Mouse (Mus musculus): ENCODE results near the gene Klk4. TPM values are rescaled to one million over a fixed set of nuclear protein-coding genes. Genes with fewer than 3 reads are reported as not detected.

Klk4 gene
- polyA plus RNA-seq, 1 experiment from 2014 or later: 0.10 TPM

GRCm38 (mm10) chr7:43921941-43922340 lies 41.0 kb downstream of the Klk4 start:
- Histone ChIP-seq H3K27me3 (ENCODE audit: insufficient read depth, poor library complexity, severe bottlenecking) (peaks cover 16% of the 10 kb centered on the region; the same call in 1 of the 2 replicates), H3K4me3 (no peak overlapping the region), H3K4me1 (peaks cover 5% of the 10 kb centered on the region; the same call in 1 of the 2 replicates), H3K36me3 (no peaks in the 10 kb centered on the region), H3K9me3 (no peaks in the 10 kb centered on the region), H3K27ac (no peak overlapping the region)
- DNase-seq (ENCODE audit: low spot score): no peak
- WGBS: 68% methylated on average over 2 of the region's 2 CpGs

GRCm38 (mm10) chr7:43925985-43926384 lies 45.0 kb downstream of the Klk4 start:
- Histone ChIP-seq H3K4me3 (no peak overlapping the region), H3K9me3 (no peaks in the 10 kb centered on the region), H3K4me1 (no peaks in the 10 kb centered on the region), H3K27ac (no peak overlapping the region), H3K36me3 (no peaks in the 10 kb centered on the region), H3K27me3 (ENCODE audit: insufficient read depth, poor library complexity, severe bottlenecking) (peaks cover 11% of the 10 kb centered on the region; the same call in 1 of the 2 replicates)
- 65% methylated on average over 5 of the region's 5 CpGs for WGBS
- DNase-seq (ENCODE audit: low spot score): no peak

GRCm38 (mm10) chr7:43928521-43928920 lies 47.6 kb downstream of the Klk4 start:
- DNase-seq (ENCODE audit: low spot score): no peak
- Histone ChIP-seq H3K4me3 (no peak overlapping the region), H3K4me1 (no peaks in the 10 kb centered on the region), H3K27ac (no peak overlapping the region), H3K27me3 (ENCODE audit: insufficient read depth, poor library complexity, severe bottlenecking) (no peaks in the 10 kb centered on the region), H3K9me3 (no peaks in the 10 kb centered on the region), H3K36me3 (no peaks in the 10 kb centered on the region)
- WGBS: 41% methylated on average over 4 of the region's 4 CpGs

- Histone ChIP-seq H3K36me3 (no peaks in the 10 kb centered on the region), H3K27ac (no peak overlapping the region), H3K27me3 (ENCODE audit: insufficient read depth, poor library complexity, severe bottlenecking) (no peaks in the 10 kb centered on the region), H3K4me1 (no peaks in the 10 kb centered on the region), H3K4me3 (no peak overlapping the region), H3K9me3 (no peaks in the 10 kb centered on the region)
- DNase-seq (ENCODE audit: low spot score): no peak
- WGBS: 50% methylated on average over 4 of the region's 4 CpGs
Measured at GRCm38 (mm10) chr7:43932337-43932736, 51.4 kb downstream of the Klk4 start.

GRCm38 (mm10) chr7:43933440-43933839 lies 52.5 kb downstream of the Klk4 start, which contains the start of gene Klk15:
Klk15 (plus strand) TSS chr7:43933740.
- Histone ChIP-seq H3K27ac (no peak within 1 kb of the TSS), H3K9me3 (no peaks in the 10 kb centered on the region), H3K4me1 (no peaks in the 10 kb centered on the region), H3K4me3 (no peak within 1 kb of the TSS), H3K27me3 (ENCODE audit: insufficient read depth, poor library complexity, severe bottlenecking) (no peaks in the 10 kb centered on the region), H3K36me3 (no peaks in the 10 kb centered on the region)
- WGBS: 77% methylated on average over 3 of the region's 3 CpGs
- no peak for DNase-seq (ENCODE audit: low spot score)

GRCm38 (mm10) chr7:43934747-43935146 lies 53.8 kb downstream of the Klk4 start:
- H3K27ac ChIP-seq: no peak overlapping the region
- H3K4me1 ChIP-seq: no peaks in the 10 kb centered on the region
- no peak for DNase-seq (ENCODE audit: low spot score)
- no peaks in the 10 kb centered on the region for H3K27me3 ChIP-seq (ENCODE audit: insufficient read depth, poor library complexity, severe bottlenecking)
- no peaks in the 10 kb centered on the region for H3K36me3 ChIP-seq
- no peaks in the 10 kb centered on the region for H3K9me3 ChIP-seq
- H3K4me3 ChIP-seq: no peak overlapping the region
- WGBS: 51% methylated on average over 3 of the region's 3 CpGs

Other genes with a start within 250 kb of the Klk4 start
- not detected in 2 replicates for gene Ceacam18, start 246.5 kb upstream of the Klk4 start, polyA plus RNA-seq (2016; fragmentation: Nextera tagmentation; extraction: Ambion mirVana)
- gene Siglece, start 221.0 kb upstream of the Klk4 start, polyA plus RNA-seq (2016; fragmentation: Nextera tagmentation; extraction: Ambion mirVana): 0.70 TPM in 1 of 2 replicates, not detected in the other
- gene Ctu1, start 209.1 kb upstream of the Klk4 start, polyA plus RNA-seq (2016; fragmentation: Nextera tagmentation; extraction: Ambion mirVana): 9.0 and 12.0 TPM in 2 replicates
- not detected in 2 replicates for gene Klk14, start 190.7 kb upstream of the Klk4 start, polyA plus RNA-seq (2016; fragmentation: Nextera tagmentation; extraction: Ambion mirVana)
- gene Klk13, start 168.6 kb upstream of the Klk4 start, polyA plus RNA-seq (2016; fragmentation: Nextera tagmentation; extraction: Ambion mirVana): 0.67 and 0.78 TPM in 2 replicates
- not detected in 2 replicates for gene Klk12, start 112.3 kb upstream of the Klk4 start, polyA plus RNA-seq (2016; fragmentation: Nextera tagmentation; extraction: Ambion mirVana)
- not detected in 2 replicates for gene Klk11, start 106.6 kb upstream of the Klk4 start, polyA plus RNA-seq (2016; fragmentation: Nextera tagmentation; extraction: Ambion mirVana)
- 0.20 and 0.28 TPM in 2 replicates for gene Klk10, start 100.1 kb upstream of the Klk4 start, polyA plus RNA-seq (2016; fragmentation: Nextera tagmentation; extraction: Ambion mirVana)
- gene Klk9, start 89.3 kb upstream of the Klk4 start, polyA plus RNA-seq (2016; fragmentation: Nextera tagmentation; extraction: Ambion mirVana): not detected in 2 replicates
- 25.2 and 28.5 TPM in 2 replicates for gene Klk8, start 83.6 kb upstream of the Klk4 start, polyA plus RNA-seq (2016; fragmentation: Nextera tagmentation; extraction: Ambion mirVana)
- gene Klk7, start 69.9 kb upstream of the Klk4 start, polyA plus RNA-seq (2016; fragmentation: Nextera tagmentation; extraction: Ambion mirVana): not detected in 2 replicates
- gene Klk6, start 56.7 kb upstream of the Klk4 start, polyA plus RNA-seq (2016; fragmentation: Nextera tagmentation; extraction: Ambion mirVana): not detected in 2 replicates
- gene Klk5, start 39.2 kb upstream of the Klk4 start, polyA plus RNA-seq (2016; fragmentation: Nextera tagmentation; extraction: Ambion mirVana): 0.14 TPM in 1 of 2 replicates, not detected in the other
- not detected in 2 replicates for gene Klk15, start 52.6 kb downstream of the Klk4 start, polyA plus RNA-seq (2016; fragmentation: Nextera tagmentation; extraction: Ambion mirVana)
- not detected in 2 replicates for gene Klk1b8, start 69.5 kb downstream of the Klk4 start, polyA plus RNA-seq (2016; fragmentation: Nextera tagmentation; extraction: Ambion mirVana)
- gene Klk1b1, start 85.6 kb downstream of the Klk4 start, polyA plus RNA-seq (2016; fragmentation: Nextera tagmentation; extraction: Ambion mirVana): not detected in 2 replicates
- gene Klk1b9, start 94.9 kb downstream of the Klk4 start, polyA plus RNA-seq (2016; fragmentation: Nextera tagmentation; extraction: Ambion mirVana): not detected in 2 replicates
- not detected in 2 replicates for gene Klk1b11, start 114.7 kb downstream of the Klk4 start, polyA plus RNA-seq (2016; fragmentation: Nextera tagmentation; extraction: Ambion mirVana)
- gene Klk1b26, start 131.0 kb downstream of the Klk4 start, polyA plus RNA-seq (2016; fragmentation: Nextera tagmentation; extraction: Ambion mirVana): not detected in 2 replicates
- not detected in 2 replicates for gene Klk1b27, start 171.1 kb downstream of the Klk4 start, polyA plus RNA-seq (2016; fragmentation: Nextera tagmentation; extraction: Ambion mirVana)
- gene Klk1b21, start 221.2 kb downstream of the Klk4 start, polyA plus RNA-seq (2016; fragmentation: Nextera tagmentation; extraction: Ambion mirVana): not detected in 2 replicates
- not detected in 2 replicates for gene Klk1b22, start 231.5 kb downstream of the Klk4 start, polyA plus RNA-seq (2016; fragmentation: Nextera tagmentation; extraction: Ambion mirVana)

All from heart, embryonic 10.5 days (tissue).